Mouse (Mus musculus) kidney, postnatal 0 days (tissue): ENCODE data around the gene Mvk. TPM values are rescaled to one million over a fixed set of nuclear protein-coding genes. Genes with fewer than 3 reads are reported as not detected.

ENCODE experiments used
- ATAC-seq: fragments of 200-750 bp; cut with Nextera tagmentation; replicated peaks from 2 replicates; pipeline ENCODE4 v1.8.0; 2017; ENCODE audit warnings: low read depth, moderate number of reproducible peaks, moderate TSS enrichment, moderate library complexity; ENCODE audit not compliant: low FRiP score
- DNase-seq: peaks from one replicate; pipeline ENCODE4 v3.0.0-alpha.2; 2016; ENCODE audit warnings: low spot score
- H3K27ac ChIP-seq: fragments of 300-500 bp; sonication (generic); 2 replicates; pipeline ENCODE4 v1.5.1; 2014; ENCODE audit warnings: mild to moderate bottlenecking
- H3K27me3 ChIP-seq: fragments of 300-500 bp; sonication (generic); 2 replicates; pipeline ENCODE4 v1.6.1; 2014; ENCODE audit warnings: low read length, mixed read lengths; ENCODE audit not compliant: insufficient read depth
- H3K36me3 ChIP-seq: fragments of 300-500 bp; sonication (generic); 2 replicates; pipeline ENCODE4 v1.6.1; 2014; ENCODE audit warnings: low read length, mixed read lengths; ENCODE audit not compliant: insufficient read depth
- H3K4me1 ChIP-seq: fragments of 300-500 bp; sonication (generic); replicated peaks from 2 replicates; pipeline ENCODE4 v1.6.1; 2014; ENCODE audit warnings: antibody characterized with exemption, low read length, mixed read lengths; ENCODE audit not compliant: insufficient read depth
- H3K4me2 ChIP-seq: fragments of 300-500 bp; sonication (generic); 2 replicates; pipeline ENCODE4 v1.6.1; 2014; ENCODE audit warnings: mild to moderate bottlenecking, low read length, moderate library complexity, mixed read lengths
- H3K4me3 ChIP-seq: fragments of 300-500 bp; sonication (generic); replicated peaks from 2 replicates; pipeline ENCODE4 v1.5.1; 2014; ENCODE audit warnings: low read depth, low read length
- H3K9ac ChIP-seq: fragments of 300-500 bp; sonication (generic); 2 replicates; pipeline ENCODE4 v1.6.1; 2014; ENCODE audit warnings: low read depth, low read length
- H3K9me3 ChIP-seq: fragments of 300-500 bp; sonication (generic); replicated peaks from 2 replicates; pipeline ENCODE4 v1.6.1; 2016; ENCODE audit warnings: low read length, inconsistent platforms, mixed read lengths
- CTCF ChIP-seq: IDR thresholded peaks from 2 replicates; pipeline ENCODE4 v1.5.1; 2016; ENCODE audit warnings: antibody characterized with exemption, low read depth, mild to moderate bottlenecking, moderate library complexity
- WGBS: fragments of 180-500 bp; shearing (Covaris S2); extraction: QIAGEN DNeasy Blood & Tissue Kit; methylation state at CpG from one replicate; pipeline ENCODE4 v1.1.7; 2014; 5-methylcytosine and 5-hydroxymethylcytosine counted together
- polyA plus RNA-seq: library from polyadenylated mRNA; unstranded; fragments of >200 nt; fragmentation: Nextera tagmentation; extraction: Ambion mirVana; gene quantifications from 2 replicates; pipeline ENCODE4 v1.2.1, GENCODE M21; 2015

Gene Mvk
- polyA plus RNA-seq, 1 experiment from 2014 or later, result 31.7 TPM

DNA sequence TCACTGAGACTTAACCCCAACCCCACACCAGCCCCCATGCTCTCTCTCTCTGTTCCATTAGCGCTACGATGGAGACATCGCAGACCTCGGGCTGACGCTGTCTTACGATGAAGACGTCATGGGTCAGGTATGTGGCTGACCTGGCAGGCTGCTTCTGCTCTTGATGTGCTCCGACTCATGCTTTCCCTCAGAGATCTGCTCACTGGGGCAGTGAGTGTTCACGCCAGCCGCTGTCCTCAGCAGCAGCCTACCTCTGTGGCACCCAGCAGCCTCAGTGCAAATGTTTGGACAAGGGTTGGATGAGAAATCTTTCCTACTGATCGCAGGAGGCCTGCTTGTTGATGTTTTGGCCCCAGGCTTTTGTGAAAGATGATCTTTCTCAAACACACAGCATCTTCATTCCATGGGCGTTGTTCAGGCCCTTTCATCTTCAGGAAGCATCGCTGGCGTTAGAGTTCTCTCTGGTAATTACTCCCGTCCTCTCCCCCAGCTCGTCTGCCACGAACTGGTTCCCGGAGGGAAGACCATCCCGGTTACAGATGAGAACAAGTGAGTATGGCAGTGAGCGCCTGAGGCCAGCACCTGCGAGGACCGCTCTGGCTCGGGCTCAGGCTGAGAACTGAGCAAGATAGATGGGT lies 31.6 kb upstream of the Mvk start:
- peak; percentile 31 for DNase-seq
- H3K4me2 ChIP-seq, result no peak overlapping the region
- no peak overlapping the region for H3K9ac ChIP-seq
- H3K27me3 ChIP-seq, result no peaks in the 10 kb centered on the region
- TF ChIP-seq CTCF, result no peak
- H3K4me1 ChIP-seq, result no peaks in the 10 kb centered on the region
- ATAC-seq, result peak; percentile 14; the same call in 1 of the 2 replicates
- 49% methylated on average over 23 of the region's 23 CpGs for WGBS
- peaks cover 82% of the 10 kb centered on the region for H3K36me3 ChIP-seq
- no peaks in the 10 kb centered on the region for H3K9me3 ChIP-seq
- H3K27ac ChIP-seq, result no peak overlapping the region
- no peak overlapping the region for H3K4me3 ChIP-seq

DNA sequence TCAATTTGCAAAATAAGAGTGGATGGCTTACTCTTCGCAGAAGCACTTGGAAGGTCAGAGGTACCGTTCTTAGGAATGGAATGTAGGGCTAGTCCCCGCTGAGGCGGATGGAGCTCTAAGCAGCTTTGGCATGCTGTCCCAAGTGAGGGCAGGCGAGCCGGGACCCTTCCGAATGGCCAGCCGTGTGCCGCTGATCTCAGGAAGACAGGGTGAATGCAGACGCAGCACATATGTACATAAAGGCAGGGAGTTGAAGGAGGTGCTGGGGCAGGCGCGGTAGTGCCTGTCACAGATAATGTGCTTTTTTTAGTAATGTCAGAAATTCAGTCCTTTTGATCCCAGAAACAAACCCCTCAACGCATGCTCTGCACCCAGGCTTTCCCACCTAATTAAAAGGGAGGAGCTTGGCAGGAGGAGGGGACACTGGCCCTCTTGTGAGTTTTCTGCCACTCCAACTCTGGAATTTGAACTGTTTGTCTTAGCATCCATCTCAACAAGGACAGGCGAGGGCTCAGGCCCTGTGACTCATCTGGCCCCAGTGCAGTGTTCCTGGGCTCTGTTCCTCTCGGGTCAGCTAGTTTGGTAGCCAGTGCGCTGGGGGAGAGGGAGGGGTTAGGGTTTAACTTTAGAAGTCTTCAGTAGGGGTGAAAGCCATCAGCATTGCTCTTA lies 30.9 kb upstream of the Mvk start:
- peak; percentile 65 for DNase-seq
- ATAC-seq, result peak; percentile 58
- H3K4me1 ChIP-seq, result no peaks in the 10 kb centered on the region
- H3K4me2 ChIP-seq, result no peak overlapping the region
- TF ChIP-seq CTCF, result no peak
- 52% methylated on average over 16 of the region's 16 CpGs for WGBS
- H3K27ac ChIP-seq, result no peak overlapping the region
- H3K36me3 ChIP-seq, result peaks cover 80% of the 10 kb centered on the region
- no peak overlapping the region for H3K4me3 ChIP-seq
- H3K9ac ChIP-seq, result no peak overlapping the region
- H3K27me3 ChIP-seq, result no peaks in the 10 kb centered on the region
- H3K9me3 ChIP-seq, result no peaks in the 10 kb centered on the region

DNA sequence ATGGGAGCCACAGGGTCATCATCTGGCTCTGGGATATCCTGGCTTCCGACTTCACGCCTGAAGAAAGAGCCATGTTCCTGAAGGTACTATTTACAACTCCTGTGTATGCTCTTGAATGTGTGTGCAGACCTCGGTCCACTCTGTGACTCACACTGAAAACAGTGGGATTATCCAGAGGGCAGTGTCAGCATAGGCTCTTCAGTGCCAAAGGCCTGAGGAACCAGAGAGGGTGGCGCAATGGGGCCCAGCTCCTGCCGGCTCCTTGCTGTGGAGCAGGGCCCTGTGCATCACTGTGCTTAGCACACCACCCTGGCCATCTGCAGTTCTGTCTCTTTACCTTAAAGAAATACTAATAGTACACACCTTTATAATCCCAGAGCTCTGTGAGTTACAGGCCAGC lies 28.5 kb upstream of the Mvk start:
- H3K4me3 ChIP-seq, result no peak overlapping the region
- H3K9ac ChIP-seq, result no peak overlapping the region
- H3K27ac ChIP-seq, result no peak overlapping the region
- WGBS, result 97% methylated on average over 5 of the region's 5 CpGs
- DNase-seq (no peak), ATAC-seq (no peak)
- no peak overlapping the region for H3K4me2 ChIP-seq
- TF ChIP-seq CTCF, result no peak
- H3K4me1 ChIP-seq, result no peaks in the 10 kb centered on the region
- H3K27me3 ChIP-seq, result no peaks in the 10 kb centered on the region
- no peaks in the 10 kb centered on the region for H3K9me3 ChIP-seq
- peaks cover 81% of the 10 kb centered on the region for H3K36me3 ChIP-seq

DNA sequence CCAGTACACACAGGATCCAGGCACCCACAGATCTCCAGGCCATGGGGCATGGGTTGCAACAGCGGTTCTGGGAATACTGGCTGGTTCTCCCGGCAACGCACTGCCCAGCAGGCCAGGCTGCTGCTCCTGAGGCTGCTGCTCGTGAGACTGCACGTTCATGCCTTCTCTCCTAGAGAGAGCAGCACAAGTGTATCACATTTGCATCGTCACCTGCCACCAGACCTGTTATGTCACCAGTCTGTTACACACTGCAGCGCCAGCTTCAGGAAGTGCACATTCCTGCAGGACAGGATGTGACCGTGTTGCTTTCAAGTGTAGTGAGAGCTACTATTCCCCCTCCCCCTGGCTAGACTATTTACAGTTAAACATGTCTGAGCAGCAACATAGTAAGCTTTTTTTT lies 27.2 kb upstream of the Mvk start:
- Histone ChIP-seq H3K27me3 (no peaks in the 10 kb centered on the region), H3K4me2 (no peak overlapping the region), H3K36me3 (peaks cover 71% of the 10 kb centered on the region), H3K9ac (no peak overlapping the region), H3K9me3 (no peaks in the 10 kb centered on the region), H3K27ac (no peak overlapping the region), H3K4me1 (0 out of 2 replicates have a peak, but pooled peaks cover 4% of the 10 kb centered on the region), H3K4me3 (no peak overlapping the region)
- no peak for TF ChIP-seq CTCF
- ATAC-seq (no peak), DNase-seq (no peak)
- WGBS, result 82% methylated on average over 8 of the region's 8 CpGs

DNA sequence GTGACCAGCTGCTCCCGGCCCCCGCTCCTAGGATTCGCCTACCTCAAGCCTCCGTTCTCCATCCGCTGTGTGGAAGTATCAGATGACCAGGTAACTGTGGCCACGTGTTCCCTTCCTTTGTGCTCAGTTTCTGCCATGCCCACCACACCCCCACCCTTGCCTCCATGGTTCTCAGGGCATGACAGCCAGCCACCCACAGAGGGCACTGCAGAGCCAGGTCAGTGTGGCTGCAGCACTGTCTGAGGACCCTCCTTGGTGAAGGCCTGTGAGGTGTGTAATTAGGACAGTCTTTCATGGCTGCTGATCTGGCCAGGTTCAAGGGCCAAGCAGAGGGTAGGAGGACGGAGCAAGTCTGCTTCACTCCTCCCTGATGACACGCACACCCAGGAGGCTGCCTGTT lies 25.5 kb upstream of the Mvk start:
- WGBS, result 76% methylated on average over 8 of the region's 8 CpGs
- 0 out of 2 replicates have a peak, but pooled peaks have one; percentile 30 for ATAC-seq
- no peaks in the 10 kb centered on the region for H3K27me3 ChIP-seq
- TF ChIP-seq CTCF, result peak; percentile 63
- H3K4me2 ChIP-seq, result no peak overlapping the region
- no peak overlapping the region for H3K4me3 ChIP-seq
- H3K9me3 ChIP-seq, result no peaks in the 10 kb centered on the region
- H3K36me3 ChIP-seq, result peaks cover 63% of the 10 kb centered on the region
- peaks cover 6% of the 10 kb centered on the region; the same call in 1 of the 2 replicates for H3K4me1 ChIP-seq
- no peak overlapping the region for H3K9ac ChIP-seq
- DNase-seq, result peak; percentile 46
- no peak overlapping the region for H3K27ac ChIP-seq

DNA sequence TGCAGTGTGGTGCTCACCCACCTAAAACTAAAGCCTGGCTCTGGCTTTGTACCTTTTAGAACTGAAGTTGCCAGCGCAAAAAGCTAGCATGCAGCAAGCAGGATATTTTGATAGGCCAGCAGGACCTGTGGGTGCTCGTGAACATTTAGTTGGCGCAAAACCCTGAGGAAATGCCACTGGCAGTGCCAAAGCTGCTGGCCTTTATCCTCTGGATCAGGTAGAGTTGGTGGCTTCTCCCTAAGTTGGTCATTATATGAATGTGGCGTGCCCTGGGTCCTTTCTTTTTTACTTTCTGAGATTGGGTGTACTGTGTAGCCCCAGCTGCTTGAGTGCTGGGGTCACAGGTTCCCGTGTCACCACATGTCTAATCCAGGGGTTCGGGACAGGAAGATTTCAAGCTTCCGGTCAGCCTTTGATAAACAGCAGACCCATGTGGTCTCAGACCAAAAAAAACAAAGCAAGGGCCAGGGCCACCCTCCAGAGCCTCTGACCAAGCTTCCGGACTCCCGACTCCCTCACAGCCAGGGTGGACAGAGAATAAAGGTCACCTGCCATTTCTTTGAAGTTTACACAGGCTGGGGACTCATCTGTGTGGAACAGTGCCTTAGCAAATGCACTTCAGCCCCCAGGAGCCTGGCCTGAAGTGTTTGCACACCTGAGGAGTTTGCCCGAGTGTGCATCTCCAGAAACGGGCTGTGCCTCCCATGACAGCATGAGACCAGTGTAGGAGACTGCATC lies 22.3 kb upstream of the Mvk start:
- no peak overlapping the region for H3K4me2 ChIP-seq
- TF ChIP-seq CTCF, result no peak
- no peak overlapping the region for H3K4me3 ChIP-seq
- no peak overlapping the region for H3K9ac ChIP-seq
- peaks cover 6% of the 10 kb centered on the region; the same call in 1 of the 2 replicates for H3K4me1 ChIP-seq
- no peaks in the 10 kb centered on the region for H3K27me3 ChIP-seq
- peaks cover 40% of the 10 kb centered on the region for H3K36me3 ChIP-seq
- ATAC-seq (no peak), DNase-seq (no peak)
- WGBS, result 43% methylated on average over 11 of the region's 11 CpGs
- no peaks in the 10 kb centered on the region for H3K9me3 ChIP-seq
- H3K27ac ChIP-seq, result 0 out of 2 replicates have a peak overlapping the region, but pooled peaks have one; percentile 25
